Mouse (Mus musculus) gastrocnemius, postnatal 4 days (tissue): Measurements from ENCODE around the gene Fam240a. TPM values are rescaled to one million over a fixed set of nuclear protein-coding genes. Genes with fewer than 3 reads are reported as not detected.

Source experiments
- microRNA-seq: library from miRNA; unstranded; fragments of <30 nt; microRNA quantifications from one replicate; pipeline ENCODE4 v1.2.0, GENCODE M21; 2021
- total RNA-seq, 2 experiments: library from RNA; stranded (reverse); gene quantifications; 2 replicates each; pipeline ENCODE4 v1.2.3; 2021

The Fam240a gene
- total RNA-seq, 2 experiments from 2014 or later: 1.8 to 2.5 TPM

Small RNA genes within 50 kb of the gene (microRNA-seq; reads per million reads assigned to microRNA genes)
- not detected for gene Gm24269

Other genes with a start within 250 kb of the Fam240a start
- gene Myl3, start 175.0 kb downstream of the Fam240a start, total RNA-seq: 100 to 1,000 TPM; 322 to 324 TPM
- gene Pth1r, start 169.7 kb downstream of the Fam240a start, total RNA-seq: 10 to 100 TPM; 11.8 to 13.4 TPM
- gene Prss42, start 118.7 kb downstream of the Fam240a start, total RNA-seq: not detected
- gene Prss44, start 102.9 kb downstream of the Fam240a start, total RNA-seq: not detected
- not detected for gene Prss43, start 90.2 kb downstream of the Fam240a start, total RNA-seq
- not detected for gene Prss45, start 82.3 kb downstream of the Fam240a start, total RNA-seq
- not detected for gene Prss46, start 72.4 kb downstream of the Fam240a start, total RNA-seq
- gene Prss50, start 58.9 kb downstream of the Fam240a start, total RNA-seq: not detected
- 1 to 10 TPM; 5.8 to 6.6 TPM for gene Als2cl, start 37.0 kb downstream of the Fam240a start, total RNA-seq
- under 1 TPM; 0.47 to 0.60 TPM for gene Tmie, start 36.7 kb downstream of the Fam240a start, total RNA-seq
- not detected for gene Tdgf1, start 29.3 kb upstream of the Fam240a start, total RNA-seq
- 10 to 100 TPM in 1 of 2 experiments, 1 to 10 TPM in 1; 8.8 to 13.3 TPM for gene Lrrc2, start 34.7 kb upstream of the Fam240a start, total RNA-seq
- 1 to 10 TPM in 1 of 2 experiments, under 1 TPM in 1; 0.93 to 1.1 TPM for gene Rtp3, start 73.7 kb upstream of the Fam240a start, total RNA-seq
- 1 to 10 TPM; 1.2 to 3.6 TPM for gene Ltf, start 102.4 kb upstream of the Fam240a start, total RNA-seq
- gene Ccrl2, start 140.7 kb upstream of the Fam240a start, total RNA-seq: 1 to 10 TPM; 1.4 to 1.8 TPM
- 10 to 100 TPM; 77.3 to 93.3 TPM for gene Lrrfip2, start 200.7 kb upstream of the Fam240a start, total RNA-seq